Mouse (Mus musculus): ENCODE results near the gene Vmn2r25.
"Not testable (repeated sequence)": the region's sequence is repeated elsewhere in the genome, so short reads cannot be mapped to it uniquely, and the experiment has no call there.

Vmn2r25 gene

DNA sequence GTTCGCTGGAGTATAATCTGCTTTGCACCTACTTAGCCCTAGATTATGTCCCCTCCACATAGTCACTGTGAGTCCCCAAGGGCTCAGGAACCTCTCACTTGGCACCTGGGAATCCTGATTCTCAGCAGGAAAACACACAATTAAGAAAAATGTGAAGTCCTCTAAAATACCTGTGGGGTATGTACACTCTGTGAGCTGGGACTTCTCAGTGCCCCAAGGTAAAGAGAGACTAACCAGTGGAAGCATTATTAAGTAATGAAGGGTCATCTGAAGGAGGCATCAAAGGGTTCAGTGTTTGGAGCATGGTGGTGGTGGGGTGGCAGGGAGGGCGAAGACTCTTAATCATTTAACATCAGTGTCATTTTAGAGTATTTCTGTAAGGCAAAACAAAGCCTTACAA is at the start of gene Vmn2r25:
TSS of gene Vmn2r25 (minus strand) at position 101 of the 400 bp plus-strand sequence.
- not testable (repeated sequence) for DNase-seq

DNA sequence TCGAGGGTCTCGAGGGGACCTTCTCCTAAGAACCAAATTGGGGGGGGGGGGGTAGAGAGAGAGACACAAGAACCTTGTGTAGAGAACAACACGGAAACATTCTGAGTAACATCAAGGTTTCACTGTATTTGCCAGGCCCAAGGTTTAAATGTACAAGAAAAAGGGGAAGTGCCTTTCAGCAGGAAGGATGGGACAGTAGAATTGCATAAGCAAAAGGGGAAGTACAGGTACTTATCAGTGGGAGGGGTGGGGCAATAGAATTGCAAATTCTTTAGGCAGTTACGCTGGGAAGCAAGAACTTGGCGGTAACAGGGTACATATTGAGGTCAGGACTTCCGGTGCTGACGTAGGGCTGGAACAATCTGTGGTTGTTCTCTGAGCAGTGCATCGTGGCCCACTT is 33.3 kb downstream of the Vmn2r25 start:
- DNase-seq: no peak

DNA sequence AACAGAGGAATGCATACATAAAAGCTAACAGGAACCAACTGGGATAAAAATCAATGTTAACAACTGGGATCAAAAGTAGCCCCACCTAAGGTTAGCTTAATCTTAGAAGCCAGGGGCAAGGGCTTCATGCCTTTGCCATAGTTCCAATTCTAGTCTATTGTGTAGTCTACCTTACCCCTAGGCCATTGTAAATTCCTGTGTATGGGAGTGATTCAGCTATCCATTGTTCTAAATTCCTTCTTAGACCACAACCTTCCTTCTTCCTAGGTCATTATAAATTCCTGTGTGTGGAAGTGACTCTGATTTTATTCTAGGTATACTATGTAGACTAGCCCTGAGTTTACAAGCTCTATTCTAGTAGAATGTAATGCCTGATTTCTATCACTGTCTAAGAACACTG is 43.0 kb downstream of the Vmn2r25 start:
- DNase-seq: not testable (repeated sequence)

DNA sequence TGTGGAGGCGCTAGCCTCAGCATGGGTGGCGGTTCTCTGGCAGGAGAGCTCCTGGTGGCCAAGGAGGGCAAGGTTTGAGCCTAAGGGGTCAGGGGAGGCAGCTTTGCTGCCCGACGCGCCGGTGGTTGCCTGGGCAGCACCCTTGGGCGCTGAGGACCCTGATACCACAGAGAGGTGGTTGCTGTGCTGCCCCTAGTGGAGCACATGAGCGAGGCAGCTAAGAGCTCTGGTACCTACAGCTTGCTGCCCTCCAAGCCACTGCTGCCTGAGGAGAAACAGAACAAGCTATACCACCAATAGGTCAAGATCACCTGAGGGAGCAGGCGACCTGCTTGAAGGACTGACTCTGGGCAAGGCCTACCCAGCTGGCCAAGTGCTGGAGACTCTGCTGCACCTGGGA is 59.5 kb downstream of the Vmn2r25 start:
- no peak for DNase-seq

DNA sequence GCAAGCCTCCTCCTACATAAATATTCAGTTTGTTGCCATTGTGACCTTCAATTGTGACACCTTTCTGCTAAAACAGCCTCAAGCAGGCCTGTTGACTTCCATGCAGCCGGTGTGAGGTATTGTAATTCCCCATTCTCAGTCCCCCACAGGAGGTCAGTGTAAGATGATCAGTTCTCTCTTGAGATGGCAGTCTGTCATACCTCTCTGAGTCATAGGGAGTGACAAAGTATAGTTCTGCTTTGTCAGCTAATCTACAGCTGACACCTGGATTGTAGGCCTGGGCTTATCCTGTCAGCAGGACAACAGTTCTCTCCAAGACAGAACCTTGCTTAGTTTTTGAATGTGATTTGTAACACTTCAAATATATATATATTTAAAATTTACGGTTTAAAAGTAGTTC is 68.4 kb downstream of the Vmn2r25 start:
- DNase-seq: no peak

DNA sequence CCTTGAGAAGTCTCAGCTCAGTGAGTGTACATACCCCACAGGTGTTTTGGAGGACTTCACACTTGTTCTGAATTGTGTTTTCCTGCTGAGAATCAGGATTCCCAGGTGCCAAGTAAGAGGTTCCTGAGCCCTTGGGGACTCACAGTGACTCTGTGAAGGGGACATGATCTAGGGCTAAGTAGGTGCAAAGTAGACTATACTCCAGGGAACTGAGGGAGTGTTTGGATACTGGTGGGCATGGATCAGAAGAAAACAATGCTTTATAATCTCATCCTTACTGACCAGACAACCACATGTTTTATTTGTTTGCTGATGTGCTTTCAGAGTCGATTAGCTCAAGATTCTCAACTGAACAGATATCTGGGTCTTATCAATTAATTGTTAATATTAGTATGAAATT is 74.7 kb downstream of the Vmn2r25 start, which contains the start of gene Vmn2r24:
TSS of gene Vmn2r24 (plus strand) at position 301 of the 400 bp plus-strand sequence.
- DNase-seq: no peak
